Mouse (Mus musculus): ENCODE measurements around the gene Tmbim1.

GRCm38 (mm10) chr1:74277041-74277440, 28.4 kb downstream of the Tmbim1 start:
- TF ChIP-seq CHD2 (IDR thresholded peaks at IDR 0.05; ENCODE audit: low read depth, low read length) (no peak), MAFK (IDR thresholded peaks at IDR 0.05; ENCODE audit: insufficient read depth, low read depth, low read length) (no peak), HCFC1 (IDR thresholded peaks at IDR 0.05; ENCODE audit: borderline replicate concordance, insufficient read depth, low read length) (no peak), ZC3H11A (IDR thresholded peaks at IDR 0.05; ENCODE audit: borderline replicate concordance, low read depth, low read length) (no peak), ZNF384 (IDR thresholded peaks at IDR 0.05; ENCODE audit: low read depth, low read length) (no peak)

All from ES-E14 (cell line).